Mouse (Mus musculus) splenic B cell, adult 2 months (primary cell): ENCODE results near the gene Slc6a1.

Source experiments
- DNase-seq: peaks from one replicate; pipeline ENCODE4 v3.0.0-alpha.2; 2011; ENCODE audit warnings: low read depth, low spot score
- H3K27me3 ChIP-seq: 2 replicates; pipeline ENCODE4 v1.6.1; 2012; ENCODE audit warnings: mild to moderate bottlenecking, low read length, moderate library complexity, mixed read lengths; ENCODE audit not compliant: control insufficient read depth, poor library complexity, insufficient read depth, severe bottlenecking
- H3K36me3 ChIP-seq: 2 replicates; pipeline ENCODE4 v1.6.1; 2012; ENCODE audit warnings: mild to moderate bottlenecking, low read length, moderate library complexity, mixed read lengths; ENCODE audit not compliant: control insufficient read depth, poor library complexity, insufficient read depth, severe bottlenecking

The Slc6a1 gene

GRCm38 (mm10) chr6:114362355-114362754 lies 79.9 kb downstream of the Slc6a1 start:
- no peaks in the 10 kb centered on the region for H3K36me3 ChIP-seq
- H3K27me3 ChIP-seq, result no peaks in the 10 kb centered on the region; the same call in 1 of the 2 replicates
- DNase-seq, result no peak

- DNase-seq, result no peak
- Histone ChIP-seq H3K27me3 (no peaks in the 10 kb centered on the region; the same call in 1 of the 2 replicates), H3K36me3 (no peaks in the 10 kb centered on the region)
Measured at GRCm38 (mm10) chr6:114363740-114364139, 81.3 kb downstream of the Slc6a1 start.

- DNase-seq, result no peak
- no peaks in the 10 kb centered on the region for H3K27me3 ChIP-seq
- H3K36me3 ChIP-seq, result no peaks in the 10 kb centered on the region
Measured at GRCm38 (mm10) chr6:114364734-114365133, 82.3 kb downstream of the Slc6a1 start.

GRCm38 (mm10) chr6:114366191-114366590 lies 83.8 kb downstream of the Slc6a1 start:
- DNase-seq, result no peak
- Histone ChIP-seq H3K27me3 (no peaks in the 10 kb centered on the region), H3K36me3 (no peaks in the 10 kb centered on the region)
